Mouse (Mus musculus) heart, adult 2 months (tissue): ENCODE measurements at regions not wholly inside any gene's neighbourhood (a gene's known extent, or its start where the extent isn't known, plus 50 kb on each side); places are given as distances from the start of the nearest gene placed in this dataset.

Experiments used
- DNase-seq, 2 experiments: peaks; one replicate each; pipeline ENCODE4 v3.0.0; 2021
- H3K27ac ChIP-seq: fragments of 200-600 bp; 2 replicates; pipeline ENCODE4 v1.8.1; 2022
- H3K27me3 ChIP-seq: fragments of 200-500 bp; 2 replicates; pipeline ENCODE4 v1.6.1; 2012; ENCODE audit warnings: mild to moderate bottlenecking, low read length, inconsistent platforms, mixed read lengths; ENCODE audit not compliant: control insufficient read depth, insufficient read depth
- H3K36me3 ChIP-seq: fragments of 200-500 bp; 2 replicates; pipeline ENCODE4 v1.6.1; 2012; ENCODE audit warnings: low read length, inconsistent platforms; ENCODE audit not compliant: control insufficient read depth, insufficient read depth
- H3K4me1 ChIP-seq: fragments of 200-500 bp; 2 replicates; pipeline ENCODE4 v1.6.1; 2011; ENCODE audit warnings: low read length; ENCODE audit not compliant: control insufficient read depth, insufficient read depth
- H3K4me3 ChIP-seq: fragments of 200-600 bp; 2 replicates; pipeline ENCODE4 v1.8.1; 2022
- H3K79me2 ChIP-seq: fragments of 200-500 bp; replicated peaks from 2 replicates; pipeline ENCODE4 v1.6.1; 2012; ENCODE audit warnings: mild to moderate bottlenecking, inconsistent platforms, low read length, moderate library complexity, mixed read lengths; ENCODE audit not compliant: control insufficient read depth, insufficient read depth
- H3K9ac ChIP-seq: fragments of 200-500 bp; 2 replicates; pipeline ENCODE4 v1.6.1; 2012; ENCODE audit warnings: low read depth, mild to moderate bottlenecking, control low read depth, inconsistent platforms, low read length, mixed read lengths
- CTCF ChIP-seq: fragments of 200-600 bp; IDR thresholded peaks from 2 replicates; pipeline ENCODE4 v1.8.1; 2022; ENCODE audit warnings: antibody characterized with exemption, mild to moderate bottlenecking, moderate library complexity
- EP300 ChIP-seq: fragments of 200-500 bp; IDR thresholded peaks from 2 replicates; pipeline ENCODE4 v1.6.1; 2011; ENCODE audit warnings: low read depth, low read length, control low read depth; ENCODE audit not compliant: insufficient read depth
- POLR2A ChIP-seq: fragments of 200-500 bp; IDR thresholded peaks from 2 replicates; pipeline ENCODE4 v1.6.1; 2011; ENCODE audit warnings: mild to moderate bottlenecking, low read depth, low read length, control low read depth; ENCODE audit not compliant: insufficient read depth
- WGBS: fragments of 180-500 bp; shearing (Covaris S2); methylation state at CpG from one replicate; pipeline ENCODE4 v1.1.7; 2018; 5-methylcytosine and 5-hydroxymethylcytosine counted together
- intact Hi-C: fragments of 180-260 bp; cut with DNase I; formaldehyde crosslinking; loops from one replicate; pipeline ENCODE4 v1.15.1; 2025

DNA sequence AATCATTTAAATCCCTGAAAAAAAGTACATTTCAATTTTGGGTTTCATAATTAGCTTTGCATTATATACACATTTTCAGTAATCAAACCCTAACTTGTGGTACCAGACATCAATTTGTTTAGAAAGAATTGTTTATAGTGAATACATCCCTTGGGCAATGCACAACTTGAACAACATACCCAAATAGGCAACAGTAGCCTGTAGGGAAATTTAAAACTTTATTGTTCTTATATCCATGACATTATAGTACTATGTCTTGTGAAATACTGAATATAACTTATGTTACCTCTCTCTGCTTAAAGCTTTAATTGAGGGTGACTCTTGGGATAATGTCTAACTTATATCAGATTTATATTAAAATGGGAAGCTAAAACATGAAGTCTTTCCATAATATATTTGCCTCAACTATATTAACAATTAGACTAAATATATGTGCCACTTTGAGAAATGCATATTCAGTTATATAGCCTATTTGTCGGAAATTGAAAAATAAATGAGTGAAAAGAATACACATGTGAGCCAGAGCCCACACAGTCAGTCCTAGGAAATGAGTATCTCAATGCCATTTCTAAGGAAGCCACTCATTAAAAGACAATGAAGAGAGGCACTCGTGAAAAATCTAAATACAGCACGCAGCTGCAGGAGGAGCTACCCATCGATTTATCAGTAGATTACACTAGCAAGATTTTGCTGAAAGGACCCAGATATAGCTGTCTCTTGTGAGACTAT lies 458.1 kb upstream of the Slitrk6 start:
- WGBS, result 64% methylated on average over 4 of the region's 4 CpGs
- intact Hi-C loops, result no loop called here
- no peaks in the 10 kb centered on the region for H3K27me3 ChIP-seq
- H3K79me2 ChIP-seq, result no peaks in the 10 kb centered on the region
- no peaks in the 10 kb centered on the region for H3K4me1 ChIP-seq
- no peak overlapping the region for H3K27ac ChIP-seq
- no peak for DNase-seq
- no peak overlapping the region for H3K9ac ChIP-seq
- TF ChIP-seq POLR2A (no peak), CTCF (no peak)
- H3K36me3 ChIP-seq, result no peaks in the 10 kb centered on the region
- no peak overlapping the region for H3K4me3 ChIP-seq

DNA sequence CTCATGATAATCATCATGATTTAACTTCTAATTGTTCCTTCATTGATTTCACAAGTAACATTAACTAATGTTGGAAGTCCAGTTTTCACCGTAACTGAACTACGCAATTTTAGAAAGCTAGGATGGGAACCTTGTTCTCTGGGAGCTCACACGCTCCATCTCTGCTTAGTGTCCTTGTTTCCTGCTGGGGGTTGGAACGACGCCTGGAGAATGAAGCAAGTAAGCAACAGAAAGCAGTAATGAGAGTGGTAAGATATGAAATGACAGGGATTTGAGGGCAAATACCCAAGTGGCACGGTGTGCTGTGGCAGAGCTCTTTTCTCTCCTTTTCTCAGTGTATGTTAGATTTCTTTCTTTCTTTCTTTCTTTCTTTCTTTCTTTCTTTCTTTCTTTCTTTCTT lies 448.0 kb upstream of the Slitrk5 start:
- Histone ChIP-seq H3K4me1 (no peaks in the 10 kb centered on the region), H3K36me3 (no peaks in the 10 kb centered on the region), H3K79me2 (no peaks in the 10 kb centered on the region), H3K9ac (no peak overlapping the region), H3K27ac (no peak overlapping the region), H3K27me3 (no peaks in the 10 kb centered on the region), H3K4me3 (no peak overlapping the region)
- intact Hi-C loops, result no loop called here
- DNase-seq, result no peak
- no peak for TF ChIP-seq CTCF
- no peak for TF ChIP-seq POLR2A
- TF ChIP-seq EP300, result no peak
- WGBS, result 77% methylated on average over 6 of the region's 6 CpGs

DNA sequence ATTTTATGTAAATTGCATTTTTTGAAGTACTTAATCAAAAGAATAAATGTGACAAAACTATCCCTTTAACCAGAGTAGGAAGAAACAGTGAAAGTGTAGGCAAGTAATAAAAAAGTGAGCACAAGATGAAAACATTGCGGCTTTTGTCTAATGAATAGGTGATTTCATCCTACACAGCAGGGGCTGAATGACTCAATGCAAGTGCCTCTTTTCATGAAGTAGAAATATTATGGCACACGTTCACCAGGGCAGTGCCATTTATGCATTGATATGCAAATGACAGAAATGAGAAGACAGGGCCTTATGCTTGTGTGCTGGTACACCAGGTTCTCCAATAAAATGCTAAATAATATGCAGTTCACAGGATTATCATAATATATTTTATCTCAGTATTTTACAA lies 435.8 kb upstream of the Slitrk5 start:
- no peak for TF ChIP-seq POLR2A
- no peak for TF ChIP-seq EP300
- TF ChIP-seq CTCF, result no peak
- Histone ChIP-seq H3K4me3 (no peak overlapping the region), H3K36me3 (no peaks in the 10 kb centered on the region), H3K27me3 (no peaks in the 10 kb centered on the region), H3K79me2 (no peaks in the 10 kb centered on the region), H3K4me1 (no peaks in the 10 kb centered on the region), H3K27ac (no peak overlapping the region), H3K9ac (no peak overlapping the region)
- DNase-seq, result no peak
- whole genome bisulfite sequencing, result 73% methylated on average over 2 of the region's 2 CpGs
- intact Hi-C loops, result no loop called here

DNA sequence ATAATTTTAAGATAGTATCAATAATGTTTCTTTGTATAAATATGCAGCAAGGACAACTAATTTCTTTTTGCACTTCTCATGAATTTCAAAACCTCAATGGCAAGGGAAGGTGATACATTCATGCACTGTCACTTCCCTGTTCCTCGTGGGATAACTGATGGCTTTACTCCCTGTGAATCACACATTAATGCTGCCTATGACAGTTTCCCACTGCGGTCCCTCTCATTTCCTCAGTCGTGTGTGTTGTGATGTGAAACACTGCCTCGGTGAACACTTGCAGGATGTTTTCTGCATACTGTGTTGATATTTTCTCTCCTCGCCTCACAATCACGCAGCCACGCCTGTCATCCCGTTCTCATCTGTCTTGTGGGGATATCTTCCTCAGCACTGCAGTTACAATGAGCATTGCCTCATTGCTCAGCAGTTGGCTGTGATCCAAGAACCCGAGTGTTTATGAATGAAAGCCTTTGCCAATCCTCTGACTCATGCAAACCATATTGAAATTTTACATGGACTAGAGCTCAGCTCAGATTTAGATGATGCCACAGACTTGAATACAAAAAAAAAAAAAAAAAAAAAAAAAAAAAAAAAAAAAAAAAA lies 425.4 kb upstream of the Slitrk5 start:
- H3K4me1 ChIP-seq, result no peaks in the 10 kb centered on the region
- DNase-seq, result no peak

DNA sequence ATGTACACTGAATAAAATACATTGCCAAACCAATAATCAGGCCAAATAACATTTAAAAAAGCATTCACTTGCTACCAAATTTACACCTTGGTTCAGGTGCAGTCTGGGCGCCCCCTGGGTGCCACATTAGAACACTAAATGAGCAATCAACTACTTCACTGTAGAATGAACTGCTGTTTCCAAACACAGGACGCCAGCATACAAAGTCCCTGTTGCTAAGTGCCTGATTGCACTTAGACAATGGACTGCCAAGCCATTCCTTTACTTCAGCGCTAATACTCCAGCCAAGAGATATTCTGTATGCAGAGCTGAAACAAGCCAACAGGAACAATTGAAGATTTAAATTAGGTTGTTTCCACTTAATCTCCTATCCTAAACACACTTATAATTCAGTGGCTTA lies 421.7 kb upstream of the Slitrk5 start:
- Histone ChIP-seq H3K4me3 (no peak overlapping the region), H3K27ac (no peak overlapping the region), H3K36me3 (no peaks in the 10 kb centered on the region), H3K79me2 (no peaks in the 10 kb centered on the region), H3K27me3 (no peaks in the 10 kb centered on the region), H3K4me1 (no peaks in the 10 kb centered on the region), H3K9ac (no peak overlapping the region)
- DNase-seq, result no peak
- intact Hi-C loops, result no loop called here
- TF ChIP-seq POLR2A (no peak), EP300 (no peak), CTCF (no peak)
- WGBS, result 37% methylated on average over 3 of the region's 3 CpGs

More for the DNA sequence above, 425.4 kb upstream of the Slitrk5 start:
- no peak for TF ChIP-seq POLR2A
- TF ChIP-seq CTCF, result no peak
- TF ChIP-seq EP300, result no peak
- H3K27me3 ChIP-seq, result no peaks in the 10 kb centered on the region
- no peak overlapping the region for H3K4me3 ChIP-seq
- intact Hi-C loops, result no loop called here
- no peak overlapping the region for H3K9ac ChIP-seq
- no peaks in the 10 kb centered on the region for H3K79me2 ChIP-seq
- H3K27ac ChIP-seq, result no peak overlapping the region
- H3K36me3 ChIP-seq, result no peaks in the 10 kb centered on the region
- WGBS, result 24% methylated on average over 9 of the region's 9 CpGs

DNA sequence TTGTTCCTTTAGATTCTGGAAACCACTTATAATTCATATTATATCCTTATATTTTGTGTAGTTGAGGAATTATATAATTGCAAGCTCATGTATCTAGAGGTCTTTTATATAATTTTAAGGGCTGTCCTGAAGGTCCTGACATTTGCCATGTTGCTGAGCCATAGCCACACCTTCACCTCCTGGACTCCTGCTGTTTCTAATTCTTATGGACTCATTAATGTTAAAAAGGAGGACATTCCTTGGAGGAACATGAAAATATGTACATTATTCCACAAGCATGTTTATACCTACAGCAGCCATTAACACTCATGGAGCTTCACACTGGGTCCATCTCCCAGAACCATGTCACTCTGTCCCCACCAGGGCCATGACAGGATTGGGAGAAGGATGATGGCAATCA lies 413.2 kb upstream of the Slitrk5 start:
- Histone ChIP-seq H3K27ac (no peak overlapping the region), H3K4me1 (no peaks in the 10 kb centered on the region), H3K36me3 (no peaks in the 10 kb centered on the region), H3K9ac (no peak overlapping the region), H3K4me3 (no peak overlapping the region), H3K27me3 (no peaks in the 10 kb centered on the region), H3K79me2 (no peaks in the 10 kb centered on the region)
- TF ChIP-seq EP300, result no peak
- DNase-seq, result no peak
- intact Hi-C loops, result no loop called here
